Mouse (Mus musculus) erythroblast, adult 5-6 weeks (primary cell): ENCODE measurements around the gene Gm20481. TPM values are rescaled to one million over a fixed set of nuclear protein-coding genes. Genes with fewer than 3 reads are reported as not detected.
"Not testable (repeated sequence)": the region's sequence is repeated elsewhere in the genome, so short reads cannot be mapped to it uniquely, and the experiment has no call there.

ENCODE experiments used
- ATAC-seq: replicated peaks from 2 replicates; pipeline ENCODE4 v1.8.0; 2016; ENCODE audit warnings: moderate number of reproducible peaks, mild to moderate bottlenecking, moderate TSS enrichment, inconsistent platforms; ENCODE audit not compliant: poor library complexity, low FRiP score, severe bottlenecking
- total RNA-seq, 2 experiments: library from RNA; stranded (forward) in 1 of 2; stranded (reverse) in 1 of 2; fragments of 150-400 nt in 1 of 2; fragments of 200-764, 138-1000 nt in 1 of 2; gene quantifications; 2 replicates each; pipeline versions ENCODE4 v1.2.3 to v1.2.4; 2015 to 2017; ENCODE audit warnings: low replicate concordance in 2 of 2

The Gm20481 gene
- total RNA-seq, 2 experiments from 2014 or later: not detected

GRCm38 (mm10) chr17:34971694-34972068 is 2.0 kb downstream of the Gm20481 start:
- ATAC-seq: peak; percentile 38

- ATAC-seq: peak; percentile 98
These were observed 2.5 kb downstream of the Gm20481 start, which contains the start of the genes Hspa1a and Hspa1l for GRCm38 (mm10) chr17:34972069-34972749. Hspa1a (minus strand) TSS chr17:34972156. Hspa1l (plus strand) TSS chr17:34972703.

GRCm38 (mm10) chr17:34975581-34976492 is 6.1 kb downstream of the Gm20481 start:
- no peak for ATAC-seq

DNA sequence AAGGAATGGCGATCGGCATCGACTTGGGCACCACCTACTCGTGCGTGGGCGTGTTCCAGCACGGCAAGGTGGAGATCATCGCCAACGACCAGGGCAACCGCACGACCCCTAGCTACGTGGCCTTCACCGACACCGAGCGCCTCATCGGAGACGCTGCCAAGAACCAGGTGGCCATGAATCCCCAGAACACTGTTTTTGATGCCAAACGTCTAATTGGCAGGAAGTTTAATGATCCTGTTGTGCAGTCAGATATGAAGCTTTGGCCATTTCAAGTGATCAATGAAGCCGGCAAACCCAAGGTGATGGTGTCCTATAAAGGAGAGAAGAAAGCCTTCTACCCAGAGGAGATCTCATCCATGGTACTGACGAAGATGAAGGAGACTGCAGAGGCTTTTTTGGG is 7.3 kb downstream of the Gm20481 start:
- no peak for ATAC-seq

GRCm38 (mm10) chr17:34978239-34978638 is 8.5 kb downstream of the Gm20481 start:
- no peak for ATAC-seq

DNA sequence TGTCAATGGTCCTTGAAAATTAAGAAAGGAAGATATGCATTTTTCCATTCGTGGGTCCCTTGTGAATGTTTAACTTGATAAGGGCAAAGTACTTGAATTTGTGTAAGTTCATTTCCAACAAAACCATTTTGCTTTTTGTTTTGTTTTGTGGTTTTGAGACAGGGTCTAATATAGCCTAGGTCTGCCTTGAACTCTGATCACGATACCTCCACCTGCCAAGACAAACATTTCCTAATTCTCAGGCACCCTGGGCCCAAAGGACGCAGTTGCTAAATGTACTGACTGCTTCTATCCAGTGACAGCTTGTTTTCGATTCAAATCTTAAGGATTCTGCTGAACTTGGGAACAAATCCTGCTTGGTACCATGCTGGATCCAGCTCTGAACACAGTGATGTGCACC is 9.9 kb downstream of the Gm20481 start:
- ATAC-seq: no peak

DNA sequence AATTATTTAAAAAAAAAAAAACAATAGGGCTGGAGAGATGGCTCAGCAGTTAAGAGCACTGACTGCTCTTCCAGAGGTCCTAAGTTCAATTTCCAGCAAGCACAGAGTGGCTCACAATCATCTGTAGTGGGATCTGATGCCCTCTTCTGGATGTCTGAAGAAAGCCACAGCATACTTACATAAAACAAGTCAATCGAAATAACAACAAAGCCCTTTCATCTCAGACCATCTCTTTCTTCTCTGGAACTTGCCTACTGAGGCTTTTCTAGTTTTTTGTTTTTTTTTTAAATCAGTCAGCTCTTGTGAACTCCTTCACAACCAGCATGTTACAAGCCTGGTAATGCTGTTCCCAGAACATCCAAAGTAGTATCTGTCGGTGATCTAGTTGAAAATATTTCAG is 10.9 kb downstream of the Gm20481 start:
- no peak for ATAC-seq

DNA sequence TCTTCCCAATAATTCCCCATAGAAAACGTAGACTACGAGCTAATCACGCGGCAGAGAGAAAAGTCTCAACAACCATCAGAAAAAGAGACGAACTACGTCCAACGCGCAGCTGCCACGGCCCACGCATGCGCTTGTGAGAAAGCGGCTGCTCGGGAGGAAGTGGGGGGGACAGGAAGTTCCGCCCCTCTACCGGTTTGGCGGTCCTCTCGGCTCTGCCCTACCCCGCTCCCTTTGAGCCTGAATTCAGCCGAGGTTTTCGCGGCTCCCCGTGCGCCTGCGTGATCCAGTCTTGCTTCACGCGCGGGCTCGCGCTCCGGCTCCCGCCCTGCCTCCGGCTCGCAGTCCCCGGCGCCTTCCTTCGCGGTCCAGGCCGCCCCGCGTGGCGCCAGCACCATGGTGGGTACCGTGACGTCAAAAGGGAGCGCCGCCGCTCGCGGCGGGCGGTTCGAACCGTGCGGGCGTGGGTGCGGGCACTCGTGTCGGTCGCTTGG is 12.0 kb downstream of the Gm20481 start, which contains the start of gene Lsm2:
TSS of gene Lsm2 (plus strand) at position 173 of the 491 bp plus-strand sequence.
- ATAC-seq: peak; percentile 90

DNA sequence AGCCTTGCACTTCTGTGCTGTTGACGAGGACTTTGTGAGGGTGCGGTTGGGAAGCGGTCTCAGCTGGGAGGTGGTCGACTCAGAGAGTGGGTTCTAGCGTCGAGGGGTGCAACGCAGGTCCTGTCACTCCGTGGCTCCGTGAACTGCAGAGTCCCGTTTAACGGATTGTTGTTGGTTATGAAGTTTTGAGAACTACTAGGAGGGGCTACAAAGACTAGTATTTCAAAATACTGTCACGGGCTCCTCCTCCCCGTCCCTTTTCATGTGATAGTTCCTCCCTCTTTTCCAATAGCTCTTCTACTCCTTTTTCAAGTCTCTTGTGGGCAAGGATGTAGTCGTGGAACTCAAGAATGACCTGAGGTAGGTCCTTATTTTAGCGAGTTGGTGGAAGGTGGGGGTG is 12.6 kb downstream of the Gm20481 start:
- peak; percentile 8; the same call in 1 of the 2 replicates for ATAC-seq

- ATAC-seq: 0 out of 2 replicates have a peak, but pooled peaks have one; percentile 44
These were observed 14.5 kb downstream of the Gm20481 start for GRCm38 (mm10) chr17:34984218-34984617.

- ATAC-seq: no peak
These were observed 25.0 kb downstream of the Gm20481 start for GRCm38 (mm10) chr17:34994751-34995150.

DNA sequence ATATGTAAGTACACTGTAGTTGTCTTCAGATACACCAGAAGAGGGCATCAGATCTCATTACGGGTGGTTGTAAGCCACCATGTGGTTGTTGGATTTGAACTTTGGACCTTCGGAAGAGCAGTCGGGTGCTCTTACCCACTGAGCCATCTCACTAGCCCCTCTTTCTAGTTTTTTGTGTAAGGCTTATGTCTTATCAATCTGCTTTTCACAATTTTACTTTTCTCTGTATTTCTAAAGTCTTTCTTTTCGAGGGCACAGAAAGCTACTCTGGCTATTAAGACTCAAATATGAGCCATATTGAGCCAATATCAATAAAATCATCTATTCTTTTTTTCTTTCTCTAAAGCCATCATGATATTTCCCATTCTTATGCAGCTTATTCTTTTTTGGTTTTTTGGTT is 25.5 kb downstream of the Gm20481 start:
- ATAC-seq: not testable (repeated sequence)

- ATAC-seq: not testable (repeated sequence)
These were observed 26.2 kb downstream of the Gm20481 start for GRCm38 (mm10) chr17:34995927-34996326.

DNA sequence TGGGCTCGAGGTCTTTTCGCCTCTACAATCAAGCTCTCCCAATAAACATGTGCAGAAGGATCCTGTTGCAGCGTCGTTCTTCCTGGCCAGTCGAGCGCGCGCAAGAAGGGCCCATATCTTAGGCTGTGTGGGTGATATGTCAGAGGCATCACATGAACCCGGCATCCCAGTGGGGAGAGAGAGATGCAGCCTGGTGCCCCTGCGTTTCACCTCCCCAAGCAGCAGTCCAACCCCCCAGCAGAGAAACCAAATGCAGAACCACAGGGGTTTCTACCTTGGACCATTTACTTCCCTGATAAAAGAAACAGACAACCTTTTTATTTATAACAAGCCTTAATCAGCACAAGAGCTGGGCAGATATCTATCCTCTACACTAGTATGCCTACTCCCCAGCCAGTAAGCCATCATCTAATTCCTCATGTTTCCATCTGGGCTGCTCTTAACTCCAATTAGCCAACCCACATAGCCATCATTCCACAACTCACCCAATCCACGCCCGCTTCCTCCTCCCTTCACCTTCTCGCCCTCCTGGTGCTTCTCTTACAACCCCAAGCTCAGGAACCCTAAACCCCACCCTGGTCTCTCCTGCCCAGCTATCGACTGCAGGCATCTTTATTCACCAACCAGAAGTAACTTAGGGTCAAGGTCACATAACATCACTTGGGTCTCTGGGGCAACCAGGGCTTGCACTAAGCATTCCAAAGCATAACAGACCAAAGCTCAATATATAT is 26.9 kb downstream of the Gm20481 start:
- peak; percentile 32; the same call in 1 of the 2 replicates for ATAC-seq

DNA sequence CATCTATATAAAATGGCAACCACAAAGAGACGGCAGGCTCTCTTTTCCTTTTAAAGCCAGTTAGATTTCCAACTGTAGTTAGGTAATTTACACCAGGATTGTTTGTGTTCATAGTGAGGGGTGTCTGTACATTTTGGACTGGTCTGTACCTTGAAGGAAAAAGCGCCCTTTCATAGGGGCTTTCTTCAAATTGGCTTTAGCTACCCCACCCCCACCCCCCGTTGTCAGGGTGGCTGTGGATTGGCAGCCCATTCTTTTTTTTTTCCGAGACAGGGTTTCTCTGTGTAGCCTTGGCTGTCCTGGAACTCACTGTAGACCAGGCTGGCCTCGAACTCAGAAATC is 27.4 kb downstream of the Gm20481 start:
- no peak for ATAC-seq

DNA sequence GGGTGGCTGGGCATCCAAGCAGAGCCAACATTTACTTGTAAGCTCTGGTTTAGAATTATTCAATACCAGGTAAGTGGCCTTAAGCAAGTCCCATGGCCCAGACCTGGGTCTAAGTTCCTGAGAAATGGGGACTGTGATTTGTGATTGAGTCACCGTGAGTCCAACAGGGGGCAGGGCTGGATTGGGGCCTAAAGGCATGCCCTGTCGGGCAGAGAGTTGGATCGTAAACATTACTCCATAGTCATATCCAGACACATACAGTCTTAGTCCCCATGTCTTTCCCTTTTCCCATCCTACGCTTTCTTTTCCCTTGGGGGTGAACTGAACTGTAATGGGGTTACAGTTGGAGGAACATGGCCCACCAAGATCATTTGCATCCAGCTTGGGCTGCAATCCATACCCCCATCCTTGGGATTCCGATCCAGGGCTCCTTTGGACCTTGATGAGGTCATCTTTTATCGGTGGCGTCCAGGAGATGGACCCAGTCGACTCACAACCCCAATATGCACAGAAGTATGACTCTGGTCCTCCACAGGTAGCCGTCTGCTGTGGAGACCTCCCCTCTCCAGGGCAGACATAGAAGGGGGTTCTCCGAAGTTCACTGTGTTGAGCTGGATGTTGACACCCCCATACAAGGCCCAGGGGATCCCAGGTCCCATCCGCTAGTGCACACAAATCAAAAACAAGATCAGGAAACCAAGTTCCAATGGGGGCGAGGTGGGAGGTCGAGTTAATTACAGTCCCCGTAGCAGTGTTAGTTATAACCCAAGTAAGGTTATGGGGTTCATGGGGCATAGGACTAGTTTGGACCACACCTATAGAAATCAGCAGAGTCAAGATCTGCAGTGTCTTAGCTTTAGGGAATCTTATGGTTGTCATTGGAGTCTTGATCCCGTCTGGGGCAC is 29.1 kb downstream of the Gm20481 start:
- ATAC-seq: no peak

GRCm38 (mm10) chr17:34999871-35000716 is 30.4 kb downstream of the Gm20481 start:
- ATAC-seq: peak; percentile 23
